Mouse (Mus musculus) kidney, postnatal 0 days (tissue): Measurements from ENCODE around the gene Gjc3. TPM values are rescaled to one million over a fixed set of nuclear protein-coding genes. Genes with fewer than 3 reads are reported as not detected.

ENCODE experiments used
- ATAC-seq: fragments of 200-750 bp; cut with Nextera tagmentation; replicated peaks from 2 replicates; pipeline ENCODE4 v1.8.0; 2017; ENCODE audit warnings: low read depth, moderate number of reproducible peaks, moderate TSS enrichment, moderate library complexity; ENCODE audit not compliant: low FRiP score
- DNase-seq: peaks from one replicate; pipeline ENCODE4 v3.0.0-alpha.2; 2016; ENCODE audit warnings: low spot score
- H3K27ac ChIP-seq: fragments of 300-500 bp; sonication (generic); 2 replicates; pipeline ENCODE4 v1.5.1; 2014; ENCODE audit warnings: mild to moderate bottlenecking
- H3K27me3 ChIP-seq: fragments of 300-500 bp; sonication (generic); 2 replicates; pipeline ENCODE4 v1.6.1; 2014; ENCODE audit warnings: low read length, mixed read lengths; ENCODE audit not compliant: insufficient read depth
- H3K36me3 ChIP-seq: fragments of 300-500 bp; sonication (generic); 2 replicates; pipeline ENCODE4 v1.6.1; 2014; ENCODE audit warnings: low read length, mixed read lengths; ENCODE audit not compliant: insufficient read depth
- H3K4me1 ChIP-seq: fragments of 300-500 bp; sonication (generic); replicated peaks from 2 replicates; pipeline ENCODE4 v1.6.1; 2014; ENCODE audit warnings: antibody characterized with exemption, low read length, mixed read lengths; ENCODE audit not compliant: insufficient read depth
- H3K4me2 ChIP-seq: fragments of 300-500 bp; sonication (generic); 2 replicates; pipeline ENCODE4 v1.6.1; 2014; ENCODE audit warnings: mild to moderate bottlenecking, low read length, moderate library complexity, mixed read lengths
- H3K4me3 ChIP-seq: fragments of 300-500 bp; sonication (generic); replicated peaks from 2 replicates; pipeline ENCODE4 v1.5.1; 2014; ENCODE audit warnings: low read depth, low read length
- H3K9ac ChIP-seq: fragments of 300-500 bp; sonication (generic); 2 replicates; pipeline ENCODE4 v1.6.1; 2014; ENCODE audit warnings: low read depth, low read length
- H3K9me3 ChIP-seq: fragments of 300-500 bp; sonication (generic); replicated peaks from 2 replicates; pipeline ENCODE4 v1.6.1; 2016; ENCODE audit warnings: low read length, inconsistent platforms, mixed read lengths
- CTCF ChIP-seq: IDR thresholded peaks from 2 replicates; pipeline ENCODE4 v1.5.1; 2016; ENCODE audit warnings: antibody characterized with exemption, low read depth, mild to moderate bottlenecking, moderate library complexity
- WGBS: fragments of 180-500 bp; shearing (Covaris S2); extraction: QIAGEN DNeasy Blood & Tissue Kit; methylation state at CpG from one replicate; pipeline ENCODE4 v1.1.7; 2014; 5-methylcytosine and 5-hydroxymethylcytosine counted together
- polyA plus RNA-seq: library from polyadenylated mRNA; unstranded; fragments of >200 nt; fragmentation: Nextera tagmentation; extraction: Ambion mirVana; gene quantifications from 2 replicates; pipeline ENCODE4 v1.2.1, GENCODE M21; 2015

Gene Gjc3
- polyA plus RNA-seq, 1 experiment from 2014 or later: 0.09 TPM

- Histone ChIP-seq H3K27ac (no peak overlapping the region), H3K9me3 (no peaks in the 10 kb centered on the region), H3K4me1 (no peaks in the 10 kb centered on the region), H3K36me3 (no peaks in the 10 kb centered on the region), H3K27me3 (no peaks in the 10 kb centered on the region), H3K9ac (no peak overlapping the region), H3K4me3 (no peak overlapping the region), H3K4me2 (no peak overlapping the region)
- ATAC-seq: no peak
- no peak for DNase-seq
- TF ChIP-seq CTCF: no peak
Observed at GRCm38 (mm10) chr5:137922171-137922570, 40.7 kb downstream of the Gjc3 start.

- H3K27ac ChIP-seq: no peak within 1 kb of the TSS
- H3K9me3 ChIP-seq: no peaks in the 10 kb centered on the region
- 50% methylated on average over 2 of the region's 2 CpGs for WGBS
- TF ChIP-seq CTCF: no peak
- H3K4me3 ChIP-seq: no peak within 1 kb of the TSS
- H3K4me1 ChIP-seq: no peaks in the 10 kb centered on the region
- no peaks in the 10 kb centered on the region for H3K27me3 ChIP-seq
- H3K9ac ChIP-seq: no peak within 1 kb of the TSS
- DNase-seq (no peak), ATAC-seq (no peak)
- no peaks in the 10 kb centered on the region for H3K36me3 ChIP-seq
- H3K4me2 ChIP-seq: no peak within 1 kb of the TSS
Observed at GRCm38 (mm10) chr5:137921532-137921931, 41.4 kb downstream of the Gjc3 start, which contains the start of gene Cyp3a13. Cyp3a13 (minus strand) TSS chr5:137921619.

- DNase-seq: no peak
- 63% methylated on average over 6 of the region's 6 CpGs for WGBS
- no peaks in the 10 kb centered on the region for H3K27me3 ChIP-seq
- TF ChIP-seq CTCF: no peak
- no peak overlapping the region for H3K4me2 ChIP-seq
- no peak overlapping the region for H3K9ac ChIP-seq
- H3K9me3 ChIP-seq: no peaks in the 10 kb centered on the region
- ATAC-seq: no peak
- no peak overlapping the region for H3K27ac ChIP-seq
- no peaks in the 10 kb centered on the region for H3K36me3 ChIP-seq
- H3K4me3 ChIP-seq: no peak overlapping the region
- H3K4me1 ChIP-seq: no peaks in the 10 kb centered on the region
Observed at GRCm38 (mm10) chr5:137915550-137915949, 47.3 kb downstream of the Gjc3 start.

GRCm38 (mm10) chr5:137914508-137914907 lies 48.4 kb downstream of the Gjc3 start:
- Histone ChIP-seq H3K9me3 (no peaks in the 10 kb centered on the region), H3K4me1 (no peaks in the 10 kb centered on the region), H3K4me3 (no peak overlapping the region), H3K9ac (no peak overlapping the region), H3K4me2 (no peak overlapping the region), H3K36me3 (no peaks in the 10 kb centered on the region), H3K27me3 (no peaks in the 10 kb centered on the region), H3K27ac (no peak overlapping the region)
- DNase-seq: peak; percentile 11
- ATAC-seq: no peak
- TF ChIP-seq CTCF: peak; percentile 32; the same call in 1 of the 2 replicates

GRCm38 (mm10) chr5:137909564-137910262 lies 53.2 kb downstream of the Gjc3 start:
- Histone ChIP-seq H3K27me3 (no peaks in the 10 kb centered on the region), H3K36me3 (no peaks in the 10 kb centered on the region), H3K27ac (no peak overlapping the region), H3K4me3 (no peak overlapping the region), H3K4me1 (no peaks in the 10 kb centered on the region), H3K9ac (no peak overlapping the region), H3K4me2 (no peak overlapping the region), H3K9me3 (no peaks in the 10 kb centered on the region)
- no peak for TF ChIP-seq CTCF
- WGBS: 65% methylated on average over 3 of the region's 3 CpGs
- ATAC-seq: no peak
- DNase-seq: peak; percentile 19

Other genes starting within 250 kb of the Gjc3 start
- gene Nyap1, start 221.5 kb downstream of the Gjc3 start, polyA plus RNA-seq: 1.2 and 1.6 TPM in 2 replicates
- gene Tsc22d4, start 217.4 kb downstream of the Gjc3 start, polyA plus RNA-seq: 107 and 110 TPM in 2 replicates
- 28.8 and 32.4 TPM in 2 replicates for gene Ppp1r35, start 184.2 kb downstream of the Gjc3 start, polyA plus RNA-seq
- gene Mepce, start 175.4 kb downstream of the Gjc3 start, polyA plus RNA-seq: 11.6 and 12.3 TPM in 2 replicates
- gene Zcwpw1, start 175.3 kb downstream of the Gjc3 start, polyA plus RNA-seq: 14.5 and 15.7 TPM in 2 replicates
- 0.69 and 0.70 TPM in 2 replicates for gene Pilra, start 126.8 kb downstream of the Gjc3 start, polyA plus RNA-seq
- 0.39 and 0.45 TPM in 2 replicates for gene Pilrb1, start 105.0 kb downstream of the Gjc3 start, polyA plus RNA-seq
- gene Pilrb2, start 91.3 kb downstream of the Gjc3 start, polyA plus RNA-seq: 0.16 and 0.84 TPM in 2 replicates
- gene Cyp3a13, start 41.5 kb downstream of the Gjc3 start, polyA plus RNA-seq: 0.13 and 0.20 TPM in 2 replicates
- gene Azgp1, start 18.4 kb upstream of the Gjc3 start, polyA plus RNA-seq: 0.09 and 0.22 TPM in 2 replicates
- gene Smok3a, start 58.2 kb upstream of the Gjc3 start, polyA plus RNA-seq: not detected in 2 replicates
- gene Smok3b, start 58.3 kb upstream of the Gjc3 start, polyA plus RNA-seq: not detected in 2 replicates
- not detected in 2 replicates for gene Smok3c, start 90.1 kb upstream of the Gjc3 start, polyA plus RNA-seq
- 17.2 and 17.8 TPM in 2 replicates for gene Zkscan1, start 122.0 kb upstream of the Gjc3 start, polyA plus RNA-seq
- gene Zscan21, start 153.8 kb upstream of the Gjc3 start, polyA plus RNA-seq: 45.3 and 49.6 TPM in 2 replicates
- 13.2 and 16.8 TPM in 2 replicates for gene Zfp113, start 192.6 kb upstream of the Gjc3 start, polyA plus RNA-seq
- 240 and 262 TPM in 2 replicates for gene Cops6, start 198.0 kb upstream of the Gjc3 start, polyA plus RNA-seq
- gene Ap4m1, start 208.9 kb upstream of the Gjc3 start, polyA plus RNA-seq: 13.0 and 13.1 TPM in 2 replicates
- gene Mcm7, start 209.3 kb upstream of the Gjc3 start, polyA plus RNA-seq: 119 and 136 TPM in 2 replicates
- gene Taf6, start 224.4 kb upstream of the Gjc3 start, polyA plus RNA-seq: 49.8 and 54.8 TPM in 2 replicates
- gene Cnpy4, start 224.4 kb upstream of the Gjc3 start, polyA plus RNA-seq: 42.2 and 43.9 TPM in 2 replicates
- gene Mblac1, start 231.2 kb upstream of the Gjc3 start, polyA plus RNA-seq: 11.4 and 12.8 TPM in 2 replicates